Mouse (Mus musculus) hindbrain, embryonic 14.5 days (tissue): ENCODE measurements around the gene Kcnk7. TPM values are rescaled to one million over a fixed set of nuclear protein-coding genes. Genes with fewer than 3 reads are reported as not detected.
A peak's percentile ranks its signal among the peaks of the same experiment; 100 is the strongest.

ENCODE experiments used
- ATAC-seq: fragments of 200-750 bp; cut with Nextera tagmentation; 2 replicates; pipeline ENCODE4 v1.8.0; 2017; ENCODE audit warnings: moderate number of reproducible peaks, mild to moderate bottlenecking, moderate TSS enrichment, moderate library complexity; ENCODE audit not compliant: low FRiP score
- DNase-seq: peaks from one replicate; pipeline ENCODE4 v3.0.0-alpha.2; 2015; ENCODE audit warnings: low spot score
- H3K27ac ChIP-seq: fragments of 300-500 bp; sonication (generic); 2 replicates; pipeline ENCODE4 v1.5.1; 2014; ENCODE audit warnings: mild to moderate bottlenecking, moderate library complexity
- H3K27me3 ChIP-seq: fragments of 300-500 bp; sonication (generic); 2 replicates; pipeline ENCODE4 v1.6.1; 2014; ENCODE audit warnings: mild to moderate bottlenecking, low read length, mixed read lengths; ENCODE audit not compliant: control insufficient read depth, insufficient read depth
- H3K36me3 ChIP-seq: fragments of 300-500 bp; sonication (generic); replicated peaks from 2 replicates; pipeline ENCODE4 v1.6.1; 2014; ENCODE audit not compliant: control insufficient read depth, insufficient read depth
- H3K4me1 ChIP-seq: fragments of 300-500 bp; sonication (generic); replicated peaks from 2 replicates; pipeline ENCODE4 v1.6.1; 2014; ENCODE audit warnings: antibody characterized with exemption, low read length, mixed read lengths; ENCODE audit not compliant: control insufficient read depth, insufficient read depth
- H3K4me2 ChIP-seq: fragments of 300-500 bp; sonication (generic); replicated peaks from 2 replicates; pipeline ENCODE4 v1.6.1; 2014; ENCODE audit warnings: mild to moderate bottlenecking, moderate library complexity
- H3K4me3 ChIP-seq: fragments of 300-500 bp; sonication (generic); replicated peaks from 2 replicates; pipeline ENCODE4 v1.5.1; 2014; ENCODE audit warnings: mild to moderate bottlenecking, low read length
- H3K9ac ChIP-seq: fragments of 300-500 bp; sonication (generic); 2 replicates; pipeline ENCODE4 v1.6.1; 2014
- H3K9me3 ChIP-seq: fragments of 300-500 bp; sonication (generic); 2 replicates; pipeline ENCODE4 v1.6.1; 2016; ENCODE audit warnings: low read length; ENCODE audit not compliant: control insufficient read depth
- WGBS: fragments of 180-500 bp; shearing (Covaris S2); extraction: QIAGEN DNeasy Blood & Tissue Kit; methylation state at CpG from one replicate; pipeline ENCODE4 v1.1.7; 2014; 5-methylcytosine and 5-hydroxymethylcytosine counted together
- microRNA-seq: library from miRNA; unstranded; fragments of <30 nt; microRNA quantifications from one replicate; pipeline ENCODE4, GENCODE M21; 2016
- polyA plus RNA-seq: library from polyadenylated mRNA; unstranded; fragments of >200 nt; fragmentation: Nextera tagmentation; extraction: Ambion mirVana; gene quantifications from 2 replicates; pipeline ENCODE4 v1.2.1, GENCODE M21; 2014

The Kcnk7 gene
- polyA plus RNA-seq, 1 experiment from 2014 or later: 0.36 TPM

DNA sequence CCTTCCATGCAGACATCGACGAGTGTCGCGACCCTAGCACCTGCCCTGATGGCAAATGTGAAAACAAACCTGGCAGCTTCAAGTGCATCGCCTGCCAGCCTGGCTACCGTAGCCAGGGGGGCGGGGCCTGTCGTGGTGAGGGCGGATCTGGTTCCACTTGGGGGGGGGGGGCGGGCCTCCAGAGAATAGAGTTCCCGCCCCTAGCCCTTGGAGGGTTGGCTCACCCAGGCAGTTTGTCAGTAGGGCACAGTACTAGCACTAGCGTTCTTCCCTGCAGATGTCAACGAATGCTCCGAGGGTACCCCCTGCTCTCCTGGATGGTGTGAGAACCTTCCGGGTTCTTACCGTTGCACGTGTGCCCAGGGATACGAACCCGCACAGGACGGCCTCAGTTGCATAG lies 47.6 kb downstream of the Kcnk7 start:
- Histone ChIP-seq H3K4me1 (peaks cover 5% of the 10 kb centered on the region; the same call in 1 of the 2 replicates), H3K4me3 (no peak overlapping the region), H3K27me3 (peaks cover 84% of the 10 kb centered on the region), H3K9ac (no peak overlapping the region), H3K9me3 (no peaks in the 10 kb centered on the region), H3K27ac (no peak overlapping the region), H3K4me2 (no peak overlapping the region), H3K36me3 (no peaks in the 10 kb centered on the region; the same call in 1 of the 2 replicates)
- ATAC-seq (no peak), DNase-seq (no peak)
- 9% methylated on average over 19 of the region's 20 CpGs for WGBS

GRCm38 (mm10) chr19:5756321-5756985 lies 52.3 kb downstream of the Kcnk7 start:
- no peaks in the 10 kb centered on the region for H3K9me3 ChIP-seq
- H3K27ac ChIP-seq: no peak overlapping the region
- ATAC-seq (peak; percentile 35; the same call in 1 of the 2 replicates), DNase-seq (no peak)
- WGBS: 11% methylated on average over 28 of the region's 29 CpGs
- 0 out of 2 replicates have a peak overlapping the region, but pooled peaks have one; percentile 0 for H3K9ac ChIP-seq
- peaks cover 10% of the 10 kb centered on the region; the same call in 1 of the 2 replicates for H3K4me1 ChIP-seq
- peaks cover 46% of the 10 kb centered on the region for H3K36me3 ChIP-seq
- H3K27me3 ChIP-seq: peaks cover 69% of the 10 kb centered on the region
- H3K4me2 ChIP-seq: peak overlapping the region; percentile 30
- H3K4me3 ChIP-seq: no peak overlapping the region; the same call in 1 of the 2 replicates

Small RNA genes lying within 50 kb of the gene (microRNA-seq; reads per million reads assigned to microRNA genes)
- gene Mir6987: not detected

Other genes starting within 250 kb of the Kcnk7 start
- gene Ccdc85b, start 246.5 kb upstream of the Kcnk7 start, polyA plus RNA-seq: 10.4 and 10.9 TPM in 2 replicates
- 145 and 151 TPM in 2 replicates for gene Fibp, start 243.8 kb upstream of the Kcnk7 start, polyA plus RNA-seq
- 4.2 and 5.4 TPM in 2 replicates for gene Ctsw, start 235.9 kb upstream of the Kcnk7 start, polyA plus RNA-seq
- 37.8 and 41.1 TPM in 2 replicates for gene Efemp2, start 230.4 kb upstream of the Kcnk7 start, polyA plus RNA-seq
- 40.0 and 41.7 TPM in 2 replicates for gene Mus81, start 216.0 kb upstream of the Kcnk7 start, polyA plus RNA-seq
- 3,620 and 3,763 TPM in 2 replicates for gene Cfl1, start 213.9 kb upstream of the Kcnk7 start, polyA plus RNA-seq
- gene 1700020D05Rik, start 200.6 kb upstream of the Kcnk7 start, polyA plus RNA-seq: 0.21 and 0.58 TPM in 2 replicates
- 87.1 and 96.5 TPM in 2 replicates for gene Snx32, start 193.8 kb upstream of the Kcnk7 start, polyA plus RNA-seq
- gene Ovol1, start 143.7 kb upstream of the Kcnk7 start, polyA plus RNA-seq: 0.07 and 0.15 TPM in 2 replicates
- gene Ap5b1, start 136.3 kb upstream of the Kcnk7 start, polyA plus RNA-seq: 3.8 and 4.0 TPM in 2 replicates
- gene Rnaseh2c, start 102.5 kb upstream of the Kcnk7 start, polyA plus RNA-seq: 55.1 and 55.3 TPM in 2 replicates
- 38.4 and 41.0 TPM in 2 replicates for gene Kat5, start 94.1 kb upstream of the Kcnk7 start, polyA plus RNA-seq
- 30.2 and 31.0 TPM in 2 replicates for gene Rela, start 66.9 kb upstream of the Kcnk7 start, polyA plus RNA-seq
- 12.7 and 16.2 TPM in 2 replicates for gene Sipa1, start 40.7 kb upstream of the Kcnk7 start, polyA plus RNA-seq
- 11.4 and 11.5 TPM in 2 replicates for gene Map3k11, start 15.6 kb upstream of the Kcnk7 start, polyA plus RNA-seq
- 28.3 and 32.1 TPM in 2 replicates for gene Pcnx3, start 15.5 kb upstream of the Kcnk7 start, polyA plus RNA-seq
- 9.2 and 12.5 TPM in 2 replicates for gene Ehbp1l1, start 21.9 kb downstream of the Kcnk7 start, polyA plus RNA-seq
- 140 and 144 TPM in 2 replicates for gene Fam89b, start 25.3 kb downstream of the Kcnk7 start, polyA plus RNA-seq
- gene Ltbp3, start 36.5 kb downstream of the Kcnk7 start, polyA plus RNA-seq: 13.8 and 15.8 TPM in 2 replicates
- 73.5 and 76.7 TPM in 2 replicates for gene Scyl1, start 67.1 kb downstream of the Kcnk7 start, polyA plus RNA-seq
- 11.3 and 13.1 TPM in 2 replicates for gene Frmd8, start 170.9 kb downstream of the Kcnk7 start, polyA plus RNA-seq
- gene Slc25a45, start 173.4 kb downstream of the Kcnk7 start, polyA plus RNA-seq: 1.5 and 2.5 TPM in 2 replicates
- 6.1 and 9.4 TPM in 2 replicates for gene Tigd3, start 189.8 kb downstream of the Kcnk7 start, polyA plus RNA-seq
- gene Dpf2, start 208.6 kb downstream of the Kcnk7 start, polyA plus RNA-seq: 88.2 and 94.7 TPM in 2 replicates
- gene Cdc42ep2, start 220.4 kb downstream of the Kcnk7 start, polyA plus RNA-seq: 16.9 and 18.5 TPM in 2 replicates